Mouse (Mus musculus): ENCODE measurements around the gene Ccdc42. TPM values are rescaled to one million over a fixed set of nuclear protein-coding genes. Genes with fewer than 3 reads are reported as not detected.

Ccdc42 gene
- polyA plus RNA-seq, 1 experiment from 2014 or later: 1.2 TPM

GRCm38 (mm10) chr11:68565032-68565429 lies 21.8 kb upstream of the Ccdc42 start:
- no peak for ATAC-seq (ENCODE audit: insufficient read depth)

GRCm38 (mm10) chr11:68566447-68567059 lies 20.3 kb upstream of the Ccdc42 start:
- ATAC-seq (ENCODE audit: insufficient read depth): peak; percentile 70
- peaks cover 5% of the 10 kb centered on the region for H3K4me1 ChIP-seq (ENCODE audit: insufficient read depth)
- H3K9ac ChIP-seq: peak overlapping the region; percentile 33
- H3K27me3 ChIP-seq (ENCODE audit: insufficient read depth, low read length): no peaks in the 10 kb centered on the region
- peak overlapping the region; percentile 64 for H3K4me2 ChIP-seq
- TF ChIP-seq CTCF (IDR thresholded peaks at IDR 0.05; ENCODE audit: low read depth): peak; percentile 85
- 18% methylated on average over 17 of the region's 17 CpGs for WGBS
- peak overlapping the region; percentile 28 for H3K4me3 ChIP-seq (ENCODE audit: low read depth, low read length)
- no peaks in the 10 kb centered on the region for H3K36me3 ChIP-seq (ENCODE audit: insufficient read depth)
- no peak overlapping the region for H3K27ac ChIP-seq (ENCODE audit: low read depth)
- DNase-seq: peak; percentile 94
- no peaks in the 10 kb centered on the region for H3K9me3 ChIP-seq (ENCODE audit: low read depth, low read length)

More at GRCm38 (mm10) chr11:68565032-68565429, 21.8 kb upstream of the Ccdc42 start:
- no peak for TF ChIP-seq CTCF (IDR thresholded peaks at IDR 0.05; ENCODE audit: low read depth)
- 79% methylated on average over 3 of the region's 3 CpGs for WGBS
- Histone ChIP-seq H3K36me3 (ENCODE audit: insufficient read depth) (no peaks in the 10 kb centered on the region), H3K4me2 (no peak overlapping the region), H3K27me3 (ENCODE audit: insufficient read depth, low read length) (no peaks in the 10 kb centered on the region), H3K4me3 (ENCODE audit: low read depth, low read length) (no peak overlapping the region), H3K27ac (ENCODE audit: low read depth) (no peak overlapping the region), H3K9ac (no peak overlapping the region), H3K4me1 (ENCODE audit: insufficient read depth) (no peaks in the 10 kb centered on the region), H3K9me3 (ENCODE audit: low read depth, low read length) (no peaks in the 10 kb centered on the region)
- DNase-seq: no peak

- peaks cover 5% of the 10 kb centered on the region for H3K4me1 ChIP-seq (ENCODE audit: insufficient read depth)
- H3K9ac ChIP-seq: no peak overlapping the region
- ATAC-seq (ENCODE audit: insufficient read depth) (no peak), DNase-seq (peak; percentile 54)
- 63% methylated on average over 5 of the region's 5 CpGs for WGBS
- no peak overlapping the region for H3K4me2 ChIP-seq
- H3K9me3 ChIP-seq (ENCODE audit: low read depth, low read length): no peaks in the 10 kb centered on the region
- H3K36me3 ChIP-seq (ENCODE audit: insufficient read depth): no peaks in the 10 kb centered on the region
- TF ChIP-seq CTCF (IDR thresholded peaks at IDR 0.05; ENCODE audit: low read depth): no peak
- H3K4me3 ChIP-seq (ENCODE audit: low read depth, low read length): no peak overlapping the region
- H3K27me3 ChIP-seq (ENCODE audit: insufficient read depth, low read length): no peaks in the 10 kb centered on the region
- H3K27ac ChIP-seq (ENCODE audit: low read depth): peak overlapping the region; percentile 38; the same call in 1 of the 2 replicates
Observed at GRCm38 (mm10) chr11:68570861-68571260, 16.0 kb upstream of the Ccdc42 start.

GRCm38 (mm10) chr11:68577076-68577475 lies 9.7 kb upstream of the Ccdc42 start:
- TF ChIP-seq CTCF (IDR thresholded peaks at IDR 0.05; ENCODE audit: low read depth): no peak
- H3K36me3 ChIP-seq (ENCODE audit: insufficient read depth): no peaks in the 10 kb centered on the region
- H3K4me3 ChIP-seq (ENCODE audit: low read depth, low read length): no peak overlapping the region
- ATAC-seq (ENCODE audit: insufficient read depth) (no peak), DNase-seq (no peak)
- H3K4me2 ChIP-seq: no peak overlapping the region
- H3K9ac ChIP-seq: no peak overlapping the region
- 77% methylated on average over 1 of the region's 1 CpGs for WGBS
- H3K27ac ChIP-seq (ENCODE audit: low read depth): no peak overlapping the region
- 0 out of 2 replicates have a peak, but pooled peaks cover 3% of the 10 kb centered on the region for H3K4me1 ChIP-seq (ENCODE audit: insufficient read depth)
- no peaks in the 10 kb centered on the region for H3K27me3 ChIP-seq (ENCODE audit: insufficient read depth, low read length)
- H3K9me3 ChIP-seq (ENCODE audit: low read depth, low read length): no peaks in the 10 kb centered on the region

GRCm38 (mm10) chr11:68579462-68579881 lies 7.3 kb upstream of the Ccdc42 start:
- 21% methylated on average over 9 of the region's 9 CpGs for WGBS
- no peak overlapping the region for H3K4me2 ChIP-seq
- no peak overlapping the region for H3K9ac ChIP-seq

GRCm38 (mm10) chr11:68580566-68580965 lies 6.3 kb upstream of the Ccdc42 start:
- 61% methylated on average over 6 of the region's 6 CpGs for WGBS
- Histone ChIP-seq H3K4me3 (ENCODE audit: low read depth, low read length) (no peak overlapping the region), H3K9me3 (ENCODE audit: low read depth, low read length) (no peaks in the 10 kb centered on the region), H3K36me3 (ENCODE audit: insufficient read depth) (no peaks in the 10 kb centered on the region), H3K4me2 (no peak overlapping the region), H3K27ac (ENCODE audit: low read depth) (no peak overlapping the region), H3K4me1 (ENCODE audit: insufficient read depth) (0 out of 2 replicates have a peak, but pooled peaks cover 3% of the 10 kb centered on the region), H3K9ac (no peak overlapping the region), H3K27me3 (ENCODE audit: insufficient read depth, low read length) (no peaks in the 10 kb centered on the region)
- no peak for ATAC-seq (ENCODE audit: insufficient read depth)
- no peak for DNase-seq
- TF ChIP-seq CTCF (IDR thresholded peaks at IDR 0.05; ENCODE audit: low read depth): no peak

More at GRCm38 (mm10) chr11:68579462-68579881, 7.3 kb upstream of the Ccdc42 start:
- H3K4me1 ChIP-seq (ENCODE audit: insufficient read depth): 0 out of 2 replicates have a peak, but pooled peaks cover 3% of the 10 kb centered on the region
- no peaks in the 10 kb centered on the region for H3K27me3 ChIP-seq (ENCODE audit: insufficient read depth, low read length)
- DNase-seq (peak; percentile 71), ATAC-seq (ENCODE audit: insufficient read depth) (no peak)
- no peaks in the 10 kb centered on the region for H3K36me3 ChIP-seq (ENCODE audit: insufficient read depth)
- TF ChIP-seq CTCF (IDR thresholded peaks at IDR 0.05; ENCODE audit: low read depth): no peak
- H3K9me3 ChIP-seq (ENCODE audit: low read depth, low read length): no peaks in the 10 kb centered on the region
- 0 out of 2 replicates have a peak overlapping the region, but pooled peaks have one; percentile 6 for H3K27ac ChIP-seq (ENCODE audit: low read depth)
- no peak overlapping the region for H3K4me3 ChIP-seq (ENCODE audit: low read depth, low read length)

- Histone ChIP-seq H3K4me3 (ENCODE audit: low read depth, low read length) (no peak overlapping the region), H3K4me2 (0 out of 2 replicates have a peak overlapping the region, but pooled peaks have one; percentile 8), H3K9me3 (ENCODE audit: low read depth, low read length) (no peaks in the 10 kb centered on the region), H3K9ac (no peak overlapping the region), H3K4me1 (ENCODE audit: insufficient read depth) (0 out of 2 replicates have a peak, but pooled peaks cover 3% of the 10 kb centered on the region), H3K27ac (ENCODE audit: low read depth) (no peak overlapping the region), H3K27me3 (ENCODE audit: insufficient read depth, low read length) (no peaks in the 10 kb centered on the region), H3K36me3 (ENCODE audit: insufficient read depth) (no peaks in the 10 kb centered on the region)
- TF ChIP-seq CTCF (IDR thresholded peaks at IDR 0.05; ENCODE audit: low read depth): no peak
- DNase-seq (peak; percentile 80), ATAC-seq (ENCODE audit: insufficient read depth) (no peak; the same call in 1 of the 2 replicates)
- WGBS: 58% methylated on average over 13 of the region's 13 CpGs
Observed at GRCm38 (mm10) chr11:68583225-68583624, 3.6 kb upstream of the Ccdc42 start.
